In genomic region chr1:31043208-31043607, GRCm38 (mm10) we compare ENCODE assay signal across 21 mouse cellular contexts.
"Had no signal": no experiment of that assay in that cellular context is flagged by ENCODE, and none has a peak within 500 bp of the region (broad histone marks: within the 10 kb centered on the region; RNA-seq: fewer than 3 reads in every experiment).

No protein-coding gene starts in this region.

- H3K4me3 ChIP-seq: kidney, embryonic 15.5 days; limb, embryonic 12.5 days; limb, embryonic 15.5 days; liver, embryonic 13.5 days; lung, embryonic 15.5 days; megakaryocyte, embryonic 14.5 days; stomach, embryonic 15.5 days had no signal

- H3K4me1 ChIP-seq: kidney, embryonic 15.5 days; limb, embryonic 12.5 days; limb, embryonic 15.5 days; liver, embryonic 13.5 days; lung, embryonic 15.5 days; megakaryocyte, embryonic 14.5 days; stomach, embryonic 15.5 days had no signal

- H3K9me3 ChIP-seq: kidney, embryonic 15.5 days; limb, embryonic 12.5 days; limb, embryonic 15.5 days; liver, embryonic 13.5 days; lung, embryonic 15.5 days; stomach, embryonic 15.5 days had no signal

- H3K36me3 ChIP-seq: kidney, embryonic 15.5 days; limb, embryonic 12.5 days; limb, embryonic 15.5 days; liver, embryonic 13.5 days; lung, embryonic 15.5 days; stomach, embryonic 15.5 days had no signal

- H3K27me3 ChIP-seq: kidney, embryonic 15.5 days; limb, embryonic 12.5 days; limb, embryonic 15.5 days; liver, embryonic 13.5 days; lung, embryonic 15.5 days; megakaryocyte, embryonic 14.5 days; stomach, embryonic 15.5 days had no signal

- H3K27ac ChIP-seq: kidney, embryonic 15.5 days; limb, embryonic 12.5 days; limb, embryonic 15.5 days; liver, embryonic 13.5 days; lung, embryonic 15.5 days; stomach, embryonic 15.5 days had no signal

- H3K4me2 ChIP-seq: kidney, embryonic 15.5 days; limb, embryonic 12.5 days; limb, embryonic 15.5 days; liver, embryonic 13.5 days; lung, embryonic 15.5 days; midbrain, embryonic 11.5 days; stomach, embryonic 15.5 days had no signal

- DNase-seq: kidney, adult 8-10 months; kidney, postnatal 10 days; kidney, postnatal 36 days; layer of hippocampus, postnatal 36 days; left cerebral cortex, postnatal 4 days; liver, embryonic 13.5 days; lung, adult 18-20 months; lung, postnatal 10 days; lung, postnatal 36 days; midbrain, embryonic 14.5 days; right cerebral cortex, postnatal 14 days; right cerebral cortex, postnatal 4 days; spleen, adult 18-20 months; thymus, postnatal 36 days had no signal

- H3K9ac ChIP-seq: kidney, embryonic 15.5 days; limb, embryonic 12.5 days; limb, embryonic 15.5 days; liver, embryonic 13.5 days; lung, embryonic 15.5 days; stomach, embryonic 15.5 days had no signal
